Mouse (Mus musculus): ENCODE measurements around the gene Msi2.

- TF ChIP-seq CTCF (IDR thresholded peaks at IDR 0.05; ENCODE audit: insufficient read depth, low read depth, low read length) = peak; percentile 46; the same call in 1 of the 2 replicates
- no peak for TF ChIP-seq POLR2A (IDR thresholded peaks at IDR 0.05; ENCODE audit: insufficient read depth, low read depth, low read length)
These were observed 205.7 kb downstream of the Msi2 start for GRCm38 (mm10) chr11:88512580-88512979.

All from olfactory bulb, adult 2 months (tissue).